Mouse (Mus musculus) left cerebral cortex, adult 8-10 months (tissue): ENCODE measurements at regions not wholly inside any gene's neighbourhood (a gene's known extent, or its start where the extent isn't known, plus 50 kb on each side); places are given as distances from the start of the nearest gene placed in this dataset.
"Not testable (repeated sequence)": the region's sequence is repeated elsewhere in the genome, so short reads cannot be mapped to it uniquely, and the experiment has no call there.

Source experiments
- DNase-seq, 2 experiments: peaks; one replicate each; pipeline ENCODE4 v3.0.0; 2022; ENCODE audit warnings: low spot score in 2 of 2

- no peak for DNase-seq
These were observed 139.5 kb downstream of the Bcl2l11 start for GRCm38 (mm10) chr2:128265014-128265990.

DNA sequence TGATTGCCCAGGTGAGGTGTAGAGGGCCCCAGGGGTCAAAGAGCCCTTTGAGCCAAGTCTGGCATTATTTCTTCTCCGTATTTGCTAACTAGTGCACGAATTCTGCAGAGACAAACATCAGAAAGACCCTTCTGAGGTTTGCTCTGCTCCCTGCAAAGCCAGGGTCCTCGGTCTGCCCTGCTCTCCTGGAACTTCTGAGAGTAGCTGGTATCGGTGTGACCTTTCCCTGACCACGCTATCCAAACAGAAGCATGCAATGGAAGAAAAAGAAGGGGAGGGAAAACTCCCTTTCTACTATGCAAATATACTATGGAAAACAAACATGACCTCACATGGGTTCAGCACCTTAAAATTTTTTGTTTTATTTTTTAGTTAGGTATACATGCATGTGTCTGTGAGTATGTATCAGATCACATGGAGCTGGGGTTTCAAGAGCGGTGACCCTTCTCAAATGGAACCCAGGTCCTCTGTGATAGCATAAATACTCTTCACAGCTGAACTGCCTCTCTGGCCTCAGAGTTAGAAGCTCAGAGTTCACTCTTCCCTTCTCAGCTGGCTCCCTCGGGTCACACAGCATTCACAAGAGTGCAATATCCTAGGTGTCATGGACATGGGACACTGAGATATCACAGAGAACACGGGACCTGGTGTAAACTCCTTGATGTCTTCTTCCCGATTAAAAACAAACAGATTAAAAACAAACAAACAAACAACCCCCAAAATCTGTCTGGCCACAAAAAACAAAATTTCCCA, 144.7 kb downstream of the Bcl2l11 start:
- DNase-seq, result no peak

GRCm38 (mm10) chr2:128272789-128273188, 147.0 kb downstream of the Bcl2l11 start:
- DNase-seq, result no peak

GRCm38 (mm10) chr2:128273292-128273691, 147.5 kb downstream of the Bcl2l11 start:
- no peak for DNase-seq

GRCm38 (mm10) chr2:128276337-128276736, 150.5 kb downstream of the Bcl2l11 start:
- DNase-seq, result no peak

GRCm38 (mm10) chr2:128277387-128278123, 151.7 kb downstream of the Bcl2l11 start:
- no peak for DNase-seq

DNA sequence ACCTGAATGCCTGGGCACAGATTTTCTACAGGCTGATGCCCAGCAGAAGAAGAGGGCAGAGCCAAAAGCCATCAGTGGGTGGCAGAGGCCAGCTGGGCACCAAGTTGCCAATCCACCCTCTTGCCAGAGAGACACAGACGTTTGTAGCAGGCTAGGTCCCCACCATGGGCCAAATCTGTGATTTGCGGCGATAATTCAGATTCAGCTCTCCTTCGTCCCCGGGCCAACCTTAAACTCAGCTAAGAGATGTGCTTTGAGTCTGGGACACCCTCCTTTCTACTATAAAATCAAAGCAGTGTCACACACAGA, 152.2 kb downstream of the Bcl2l11 start:
- DNase-seq, result no peak

GRCm38 (mm10) chr2:128278608-128279081, 152.8 kb downstream of the Bcl2l11 start:
- no peak for DNase-seq

GRCm38 (mm10) chr2:128279127-128279710, 153.4 kb downstream of the Bcl2l11 start:
- DNase-seq, result no peak

DNA sequence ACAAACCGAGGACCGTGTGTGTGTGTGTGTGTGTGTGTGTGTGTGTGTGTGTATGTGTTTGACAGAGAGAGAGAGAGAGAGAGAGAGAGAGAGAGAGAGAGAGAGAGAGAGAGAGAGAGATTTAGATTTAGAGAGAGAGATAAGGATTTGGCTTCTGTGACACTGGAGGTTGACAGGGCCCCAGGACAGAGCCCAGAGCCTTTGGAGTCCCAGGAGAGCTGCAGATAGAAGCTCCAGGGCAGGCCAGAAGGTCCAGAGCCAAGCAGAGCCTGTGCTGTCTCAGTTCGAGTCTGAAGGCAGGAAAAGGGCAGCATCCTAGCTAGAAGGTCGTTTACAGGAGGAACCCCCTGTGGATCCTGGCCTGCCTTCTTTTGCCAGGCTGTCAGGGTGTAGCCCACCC, 156.8 kb downstream of the Bcl2l11 start:
- DNase-seq, result no peak

- DNase-seq, result peak in 1 of 2 experiments; percentile 48
These were observed 159.1 kb downstream of the Bcl2l11 start for GRCm38 (mm10) chr2:128284822-128285421.

DNA sequence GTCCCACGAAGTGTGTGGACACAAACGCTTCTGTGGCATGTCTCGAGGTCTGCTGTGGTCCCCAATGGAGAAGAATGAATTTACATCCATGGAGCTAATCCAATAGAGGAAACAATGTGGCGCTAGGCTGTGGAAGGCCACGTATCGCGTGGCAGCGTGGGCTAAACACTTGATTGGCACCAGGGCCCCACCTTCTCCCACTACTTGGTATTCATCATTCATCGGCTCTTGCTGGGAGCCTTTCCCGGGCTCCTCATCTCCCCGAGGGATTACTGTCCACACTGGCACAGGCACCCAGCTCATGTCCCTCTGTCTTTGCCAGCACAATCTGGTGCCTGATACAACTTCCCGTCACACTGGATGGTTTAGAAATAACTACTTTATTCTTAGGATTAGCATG, 159.6 kb downstream of the Bcl2l11 start:
- no peak for DNase-seq

DNA sequence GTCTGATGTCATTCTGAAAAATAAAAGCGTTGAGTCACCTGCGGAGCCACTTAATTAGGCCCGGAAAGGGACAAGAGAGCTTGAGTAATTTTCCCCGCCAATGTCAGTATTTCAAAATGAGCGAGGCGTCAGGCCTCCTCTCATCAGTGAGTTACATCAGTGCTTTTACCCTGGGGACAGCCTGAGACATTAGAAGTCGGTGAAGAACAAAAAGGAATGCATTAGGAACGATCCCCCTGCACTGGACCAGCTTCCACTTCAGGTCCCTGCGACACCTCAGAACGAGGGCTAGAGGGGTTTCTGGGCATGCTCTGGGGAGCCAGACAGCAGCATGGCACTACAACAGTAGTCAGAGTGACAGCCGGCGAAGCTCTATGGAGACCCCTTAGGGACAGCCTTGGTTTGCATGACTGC, 162.3 kb downstream of the Bcl2l11 start:
- DNase-seq, result no peak

DNA sequence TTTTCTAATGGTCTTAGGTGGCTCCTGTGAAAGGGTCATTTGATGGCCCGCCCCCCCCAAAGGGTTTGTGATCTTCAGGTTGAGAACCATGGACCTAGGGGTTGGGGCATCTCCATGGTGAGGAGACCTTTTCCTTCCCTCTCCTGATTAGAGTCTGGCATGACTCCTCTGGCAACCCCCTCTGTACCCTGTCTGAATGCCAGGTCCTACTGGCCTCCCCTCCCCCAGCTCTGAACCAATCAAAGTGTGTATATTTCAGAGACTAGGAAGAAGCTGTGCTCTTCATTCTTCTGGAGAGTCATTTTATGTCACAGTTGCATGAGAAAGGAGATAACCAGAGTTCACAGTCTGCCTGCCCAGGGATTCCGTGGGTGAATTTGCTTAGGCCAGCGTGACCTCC, 164.8 kb downstream of the Bcl2l11 start:
- no peak for DNase-seq

- DNase-seq, result no peak
These were observed 168.8 kb downstream of the Bcl2l11 start for GRCm38 (mm10) chr2:128294610-128295009.

GRCm38 (mm10) chr2:128295018-128295424, 169.2 kb downstream of the Bcl2l11 start:
- DNase-seq, result no peak

GRCm38 (mm10) chr2:128295726-128296234, 169.9 kb downstream of the Bcl2l11 start:
- no peak for DNase-seq

DNA sequence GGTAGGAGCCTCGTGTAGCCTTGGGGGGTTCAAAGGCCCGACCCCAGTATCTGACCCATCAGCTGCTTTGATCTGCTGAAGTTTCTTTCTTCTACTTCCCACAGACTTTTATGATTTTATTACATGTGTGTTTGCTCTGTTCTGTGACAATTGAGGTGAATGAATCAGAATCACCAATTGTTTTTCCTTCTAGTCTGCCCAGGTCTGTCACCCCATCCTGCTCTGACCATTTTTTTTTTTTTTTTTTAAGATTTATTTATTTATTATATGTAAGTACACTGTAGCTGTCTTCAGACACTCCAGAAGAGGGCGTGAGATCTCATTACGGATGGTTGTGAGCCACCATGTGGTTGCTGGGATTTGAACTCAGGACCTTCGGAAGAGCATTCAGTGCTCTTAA, 170.6 kb downstream of the Bcl2l11 start:
- DNase-seq, result not testable (repeated sequence)

GRCm38 (mm10) chr2:128296897-128297296, 171.1 kb downstream of the Bcl2l11 start:
- DNase-seq, result no peak

DNA sequence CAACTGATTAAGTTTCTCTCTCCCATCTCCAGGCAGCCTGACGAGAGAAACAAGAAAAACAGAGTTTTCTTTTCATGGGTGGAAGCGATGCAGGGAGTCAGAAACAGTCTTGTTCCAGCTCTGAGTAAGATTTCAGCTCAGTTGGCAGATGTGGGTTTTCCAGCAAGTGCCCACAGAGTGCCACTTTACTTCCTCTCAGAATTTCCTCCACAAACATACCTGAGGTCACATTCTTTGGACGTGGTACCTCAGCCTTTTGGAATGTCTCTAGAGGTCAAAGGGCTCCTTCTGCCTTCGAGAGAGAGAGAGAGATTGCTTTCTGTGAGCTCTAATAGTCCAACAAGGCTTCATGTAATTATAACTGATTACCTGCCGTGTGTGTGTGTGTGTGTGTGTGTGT, 172.0 kb downstream of the Bcl2l11 start:
- no peak for DNase-seq

- no peak for DNase-seq
These were observed 173.2 kb downstream of the Bcl2l11 start for GRCm38 (mm10) chr2:128298996-128299395.
